Mouse (Mus musculus) spleen, embryonic (tissue): ENCODE measurements around the gene Fam167b.

Experiments used
- CTCF ChIA-PET: fragments of 350-600 bp; sonication (Branson Sonifier 250); formaldehyde crosslinking; loops from one replicate; lab custom pipeline; 2022; lab: Charles Lee

The Fam167b gene

DNA sequence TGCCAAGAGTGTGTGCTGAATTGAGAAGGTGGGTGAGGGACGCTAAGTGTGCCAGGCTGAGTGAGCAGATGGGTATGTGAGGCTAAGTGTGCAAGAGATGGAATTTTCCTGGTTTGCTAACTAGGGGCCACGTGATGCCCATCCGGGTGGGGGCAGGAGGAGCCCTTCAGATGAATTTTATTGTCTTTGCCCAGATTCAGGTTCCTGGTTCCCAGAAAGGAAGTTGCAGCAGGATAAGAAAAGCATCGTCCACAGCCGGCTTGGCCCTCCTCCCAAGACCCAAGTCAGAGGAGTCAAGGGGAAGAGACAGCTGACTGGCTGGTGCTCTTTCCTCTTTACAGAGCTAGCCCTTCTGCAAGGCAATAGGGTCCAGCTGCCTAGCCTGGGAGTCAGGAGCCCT, at the start of gene Fam167b:
Gene Fam167b, minus strand, starts transcription at position 84 of the 400 bp plus-strand sequence.
- CTCF ChIA-PET, result interaction anchor here (0.8 to 1.4 kb wide), 3 partner anchors 21 to 118 kb away, joined by 3 to 16 read pairs (median 3); partner anchors contain the start of gene Bsdc1

DNA sequence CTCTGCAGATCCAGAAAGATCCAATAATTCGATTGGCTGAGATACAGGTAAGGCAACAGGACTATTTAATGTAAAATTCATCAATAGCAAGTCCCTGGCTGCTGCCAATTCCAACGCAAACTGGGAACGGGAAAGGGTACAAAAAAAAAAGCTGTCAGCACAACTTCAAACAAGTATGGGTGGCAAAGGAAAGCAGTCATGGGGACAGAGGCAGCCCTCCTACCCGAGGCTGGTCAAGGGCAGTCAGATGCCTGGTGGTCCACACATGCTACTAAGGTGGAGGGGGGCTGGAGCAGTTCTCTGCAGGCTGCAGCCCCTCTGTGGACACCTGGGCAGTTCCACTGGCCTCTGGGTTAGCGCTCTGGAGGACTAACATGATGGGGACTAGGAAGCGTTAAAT, 47.7 kb upstream of the Fam167b start:
- CTCF ChIA-PET, result interaction anchor here (1.6 kb wide), 1 partner anchor 165 kb away, joined by 5 read pairs; the partner anchor contains the start of gene Bsdc1

DNA sequence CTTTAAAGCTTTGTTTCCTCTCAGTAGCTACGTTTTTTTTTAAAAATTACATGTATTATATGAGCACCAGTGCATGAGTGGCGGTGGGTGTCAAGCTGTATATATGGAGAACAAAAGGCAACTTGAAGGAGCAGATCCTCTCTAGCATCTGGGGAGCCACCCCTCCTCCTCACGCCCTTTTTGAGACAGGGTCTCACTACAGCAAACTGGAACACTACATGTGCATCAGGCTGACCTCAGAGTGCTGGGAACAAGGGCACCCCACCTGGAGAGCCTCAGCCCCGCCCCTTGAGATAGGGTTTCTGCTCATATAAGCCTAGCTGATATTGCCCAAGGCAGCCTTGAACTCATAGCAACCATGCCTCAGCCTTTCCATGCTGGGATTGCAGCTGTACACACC, 47.1 kb upstream of the Fam167b start:
- CTCF ChIA-PET, result interaction anchor here (1.6 kb wide), 1 partner anchor 164 kb away, joined by 5 read pairs; the partner anchor contains the start of gene Bsdc1

DNA sequence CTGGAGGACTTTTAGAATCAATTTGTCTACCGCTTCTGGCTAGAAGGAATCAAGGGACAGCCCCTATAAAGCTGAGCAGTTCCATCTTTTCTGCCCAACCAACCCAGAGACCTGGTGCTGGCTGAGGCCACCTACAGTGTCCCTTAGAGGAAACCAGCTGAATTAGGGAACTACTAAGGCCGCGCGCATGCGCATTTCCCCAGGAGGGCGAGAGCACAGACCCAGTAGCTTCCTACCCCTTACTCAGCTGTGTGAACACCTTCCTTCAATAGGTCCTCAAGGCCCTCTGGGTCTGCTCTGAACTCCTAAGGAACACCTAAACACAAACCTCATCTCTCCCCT, 46.7 kb upstream of the Fam167b start:
- CTCF ChIA-PET, result interaction anchor here (1.6 kb wide), 1 partner anchor 164 kb away, joined by 5 read pairs; the partner anchor contains the start of gene Bsdc1

DNA sequence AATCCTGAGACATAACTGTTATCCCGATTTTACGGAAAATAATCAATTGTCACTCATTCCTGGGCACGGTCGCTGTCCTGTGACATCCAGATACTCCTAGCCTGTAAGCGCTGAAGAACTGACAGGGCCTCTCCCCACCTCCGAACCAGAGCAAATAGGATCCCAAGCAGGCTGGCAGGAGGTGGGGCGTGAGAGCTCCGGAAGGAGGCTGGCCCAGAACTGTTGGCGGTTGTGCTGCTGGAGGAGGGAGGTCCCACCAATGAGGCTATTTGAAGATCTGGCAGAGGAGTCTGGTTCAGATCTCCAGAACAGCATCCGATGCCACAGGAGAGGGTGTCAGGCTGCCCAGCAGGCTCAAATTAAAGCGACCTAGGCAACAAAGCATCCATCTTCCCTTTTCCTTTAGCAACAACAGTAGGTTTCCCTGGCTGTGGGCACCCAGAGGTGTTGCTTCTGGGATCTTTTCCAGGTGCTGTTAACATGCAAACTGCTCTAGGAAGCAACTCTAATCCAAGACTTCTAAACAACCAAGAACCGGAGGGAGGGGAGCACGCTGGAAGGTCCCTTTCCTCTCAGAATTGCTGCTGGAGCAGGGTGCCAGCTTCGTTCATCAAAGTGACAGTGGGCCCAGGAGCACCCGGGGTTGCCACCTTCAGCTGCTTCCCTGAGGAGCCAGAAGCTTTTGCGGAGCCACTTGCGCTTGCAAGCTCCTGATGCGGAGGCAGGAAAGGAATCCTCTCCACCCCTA, 46.1 kb upstream of the Fam167b start:
- CTCF ChIA-PET, result interaction anchor here (0.8 to 1.6 kb wide), 3 partner anchors 16 to 365 kb away, joined by 4 to 14 read pairs (median 5); partner anchors contain the start of gene Bsdc1

DNA sequence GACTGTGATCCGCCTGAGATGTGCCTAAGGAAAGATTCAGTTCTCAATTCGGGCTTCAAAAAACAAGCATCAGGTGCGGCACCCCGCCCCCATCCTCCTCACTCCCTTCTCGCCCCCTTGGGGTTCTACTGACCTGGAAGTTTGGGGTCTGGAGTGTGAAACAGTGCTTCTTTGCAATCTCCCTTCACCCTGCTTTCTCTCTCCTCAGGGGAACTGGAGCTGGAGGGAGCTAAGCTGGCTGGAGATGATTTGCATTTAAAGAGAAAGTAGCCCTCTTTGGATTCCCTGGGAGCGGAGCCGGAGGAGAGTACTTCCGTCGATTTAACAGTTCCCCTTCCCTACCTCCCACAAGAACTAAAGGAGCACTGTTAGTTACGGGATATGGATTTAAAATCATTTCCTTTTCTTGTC, 45.3 kb upstream of the Fam167b start, which contains the start of gene Ccdc28b:
Gene Ccdc28b, minus strand, starts transcription at position 267 of the 411 bp plus-strand sequence.
- CTCF ChIA-PET, result interaction anchor here (0.8 to 1.1 kb wide), 2 partner anchors 17 to 364 kb away, joined by 4 to 14 read pairs; no protein-coding TSS in a partner anchor

DNA sequence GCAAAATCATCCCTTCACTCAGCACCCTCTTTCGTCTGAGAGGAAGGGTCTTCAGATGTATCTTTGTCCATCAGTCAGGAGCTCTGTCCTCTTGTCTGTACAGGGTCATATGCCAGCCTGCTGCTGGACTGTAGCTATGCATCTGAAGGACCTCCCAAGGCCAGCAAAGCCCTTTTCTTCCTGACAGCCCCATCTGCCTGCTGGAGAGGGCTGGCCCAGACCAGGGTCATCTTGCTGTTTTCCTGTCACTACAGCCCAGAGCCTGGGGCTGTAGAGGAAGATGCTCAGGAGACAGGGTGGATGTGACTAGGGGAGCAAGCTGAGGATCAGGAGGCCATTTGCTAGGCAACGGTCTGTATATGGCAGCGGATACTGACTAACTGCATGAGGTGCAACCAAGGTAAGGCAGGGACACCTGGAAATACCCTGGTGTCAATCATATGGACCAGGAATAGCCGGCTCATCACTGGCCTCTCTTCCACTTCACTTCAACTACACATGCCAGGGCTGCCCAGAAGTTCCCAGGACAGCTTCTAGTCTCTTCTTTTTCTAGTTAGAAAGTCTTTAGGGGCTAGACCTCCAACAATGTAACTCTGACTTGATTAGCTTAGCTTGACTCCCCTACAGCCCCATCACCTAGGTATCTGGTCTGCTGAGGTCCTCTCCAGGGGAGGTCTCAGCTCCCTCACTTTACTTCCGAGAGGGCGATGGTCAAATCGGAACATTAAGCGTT, 44.6 kb upstream of the Fam167b start:
- CTCF ChIA-PET, result interaction anchor here (0.5 to 1.1 kb wide), 2 partner anchors 17 to 110 kb away, joined by 4 to 14 read pairs; no protein-coding TSS in a partner anchor

DNA sequence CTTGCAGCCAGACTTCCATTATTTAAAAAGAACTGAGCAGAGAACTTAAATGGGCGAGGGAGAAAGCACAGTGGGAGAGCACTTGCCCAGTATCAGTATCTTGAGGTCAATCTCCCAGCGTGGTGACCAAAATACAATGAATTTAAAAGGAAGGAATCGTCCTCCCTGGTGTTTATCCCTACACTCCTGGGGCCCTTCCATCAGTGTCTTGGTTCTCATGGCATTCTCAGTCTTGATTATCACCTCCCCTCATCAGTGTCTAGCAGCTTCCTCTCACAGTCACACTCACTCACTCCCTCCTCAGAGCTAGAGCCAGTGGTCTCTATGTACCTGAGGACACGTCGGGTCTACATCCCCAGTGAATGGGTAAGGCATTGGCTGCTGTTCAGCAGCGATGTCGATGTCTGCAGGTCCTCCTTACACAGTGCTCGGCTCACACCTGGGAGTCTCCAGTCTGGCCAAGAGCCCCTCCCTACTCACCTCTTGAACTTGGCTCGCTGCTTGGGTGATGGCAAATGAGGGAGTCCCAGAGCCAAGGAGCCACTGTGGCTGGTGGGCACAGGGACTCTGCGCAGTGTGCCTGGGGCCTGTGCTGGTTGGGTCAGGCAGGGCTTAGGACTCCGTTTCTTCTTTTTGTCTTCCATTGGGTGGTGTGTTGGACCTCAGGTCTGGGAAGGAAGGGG, 43.9 kb upstream of the Fam167b start:
- CTCF ChIA-PET, result no interaction called here

DNA sequence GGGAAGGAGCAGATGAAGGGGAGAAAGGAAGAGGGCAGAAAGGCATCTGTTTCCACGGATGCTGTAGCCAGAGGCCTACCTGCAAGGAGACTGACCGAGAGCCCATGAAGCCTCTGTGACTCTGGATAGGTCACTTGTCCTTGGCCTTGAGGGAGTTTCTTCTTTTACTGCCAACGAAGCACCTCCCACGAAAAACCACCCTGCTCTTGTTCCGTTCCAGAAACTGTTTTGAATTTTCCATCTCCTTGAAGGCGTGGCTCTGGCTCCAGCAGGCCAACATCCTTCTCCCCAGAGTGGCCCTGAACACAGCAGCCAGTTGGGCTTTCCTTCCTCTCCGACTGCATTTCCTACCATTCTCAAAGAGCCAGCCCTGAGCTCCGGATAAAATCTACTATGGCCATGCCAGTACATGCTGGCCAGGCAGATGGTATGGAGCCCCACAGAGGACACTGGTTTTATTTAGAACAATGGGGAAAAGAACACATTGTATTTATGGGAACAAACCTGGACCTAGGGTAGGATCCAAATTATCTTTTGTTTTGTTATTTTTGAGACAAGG, 43.0 kb upstream of the Fam167b start:
- CTCF ChIA-PET, result no interaction called here

DNA sequence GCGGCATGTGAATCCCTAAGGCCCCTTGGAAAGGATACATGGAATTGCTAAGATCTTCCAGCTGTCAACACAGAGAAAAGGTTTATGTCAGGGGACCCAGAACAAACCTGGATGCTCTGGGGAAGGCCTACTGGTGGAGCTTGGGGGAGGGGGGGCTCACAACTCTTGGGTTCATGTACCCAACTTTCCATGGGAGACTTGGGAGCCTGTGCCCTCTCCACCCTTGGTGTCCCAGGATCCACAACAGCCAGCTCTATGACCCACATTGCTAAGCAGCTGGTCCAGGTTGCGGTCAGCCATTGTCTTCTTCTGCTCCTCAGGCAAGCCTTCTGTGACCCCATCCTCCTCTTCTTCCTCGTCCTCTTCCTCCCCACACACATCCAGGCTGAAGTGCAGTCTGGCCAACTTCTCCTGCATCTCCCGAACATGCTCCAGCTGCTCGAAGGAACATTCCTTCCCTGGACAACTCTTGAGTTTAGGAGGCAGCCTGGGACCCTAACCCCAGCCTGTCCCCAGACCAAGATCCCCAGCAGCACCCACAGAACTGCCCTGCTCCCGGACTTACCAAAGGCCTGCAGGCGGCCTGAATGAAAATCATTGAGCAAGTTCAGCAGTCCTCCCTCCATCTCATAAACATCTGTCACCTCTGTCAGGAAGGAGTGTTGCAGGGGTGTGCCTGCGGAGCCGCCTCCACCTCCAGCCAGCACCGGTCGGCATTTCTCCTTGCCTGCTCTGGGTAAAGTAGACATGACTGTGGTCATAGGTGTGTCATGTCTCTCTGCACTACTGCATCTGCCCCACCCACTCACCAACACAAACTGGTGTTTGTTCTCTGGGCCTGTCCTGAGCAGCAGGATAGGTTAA, 42.3 kb upstream of the Fam167b start:
- CTCF ChIA-PET, result no interaction called here

DNA sequence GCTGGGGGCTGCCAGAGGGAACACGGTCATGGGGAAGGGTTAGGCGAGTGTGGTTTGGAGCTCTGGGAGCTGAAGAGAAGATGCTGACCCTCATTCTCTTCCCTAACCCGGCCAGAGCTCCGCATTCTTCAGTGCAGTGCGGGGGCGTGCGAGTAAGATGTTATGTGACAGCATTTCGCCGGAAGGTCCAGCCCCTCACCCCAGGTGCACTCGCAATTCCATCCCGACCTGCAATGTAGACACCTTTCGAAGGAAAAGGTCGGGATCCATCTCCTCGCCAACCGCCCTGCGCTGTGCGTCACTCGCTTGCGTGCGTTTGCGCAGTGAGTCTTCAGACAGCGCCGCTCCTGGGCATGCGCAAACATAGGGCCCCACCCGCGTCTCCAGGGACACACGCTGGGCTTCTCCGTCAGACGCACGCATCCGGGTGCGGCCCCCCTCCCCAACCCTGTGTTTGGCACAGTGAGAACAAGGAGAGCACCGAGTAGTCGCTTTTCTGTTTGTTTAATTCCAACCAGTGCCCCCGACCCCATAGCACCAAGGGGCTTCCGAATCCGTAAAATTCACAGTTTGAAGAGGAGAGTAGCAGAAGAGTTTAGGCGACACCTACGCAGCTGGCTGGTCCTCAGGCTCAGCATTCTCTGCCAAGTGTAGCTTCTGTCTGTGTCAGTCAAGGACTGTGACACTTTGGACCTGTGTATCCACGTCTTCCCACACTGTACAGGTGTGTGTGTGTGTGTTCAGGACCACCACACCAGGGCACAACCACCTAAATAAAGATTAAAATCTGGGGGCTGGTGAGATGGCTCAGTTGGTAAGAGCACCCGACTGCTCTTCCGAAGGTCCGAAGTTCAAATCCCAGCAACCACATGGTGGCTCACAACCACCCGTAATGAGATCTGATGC, 40.7 kb upstream of the Fam167b start, which contains the start of gene Iqcc:
Gene Iqcc, minus strand, starts transcription at position 314 of the 906 bp plus-strand sequence.
- CTCF ChIA-PET, result interaction anchor here (0.7 kb wide), 1 partner anchor 77 kb away, joined by 4 read pairs; no protein-coding TSS in a partner anchor

DNA sequence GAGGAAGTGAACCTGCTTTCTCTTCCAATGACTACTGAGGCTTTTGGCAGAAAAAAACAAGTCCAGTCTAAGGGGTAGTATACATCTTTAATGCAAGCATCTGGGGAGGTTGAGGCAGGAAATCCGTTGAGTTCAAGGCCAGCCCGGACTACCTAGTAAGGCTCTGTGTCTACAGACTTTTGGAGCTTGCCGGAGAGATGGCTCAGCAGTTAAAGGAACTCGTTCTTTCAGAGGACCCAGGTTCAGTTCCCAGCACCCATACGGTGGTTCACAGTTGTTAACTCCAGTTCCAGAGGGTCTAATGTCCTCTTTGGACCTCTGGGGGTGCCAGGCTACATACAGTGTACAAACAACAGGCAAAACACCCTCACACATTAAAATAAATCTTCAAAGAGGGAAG, 39.7 kb upstream of the Fam167b start:
- CTCF ChIA-PET, result no interaction called here

DNA sequence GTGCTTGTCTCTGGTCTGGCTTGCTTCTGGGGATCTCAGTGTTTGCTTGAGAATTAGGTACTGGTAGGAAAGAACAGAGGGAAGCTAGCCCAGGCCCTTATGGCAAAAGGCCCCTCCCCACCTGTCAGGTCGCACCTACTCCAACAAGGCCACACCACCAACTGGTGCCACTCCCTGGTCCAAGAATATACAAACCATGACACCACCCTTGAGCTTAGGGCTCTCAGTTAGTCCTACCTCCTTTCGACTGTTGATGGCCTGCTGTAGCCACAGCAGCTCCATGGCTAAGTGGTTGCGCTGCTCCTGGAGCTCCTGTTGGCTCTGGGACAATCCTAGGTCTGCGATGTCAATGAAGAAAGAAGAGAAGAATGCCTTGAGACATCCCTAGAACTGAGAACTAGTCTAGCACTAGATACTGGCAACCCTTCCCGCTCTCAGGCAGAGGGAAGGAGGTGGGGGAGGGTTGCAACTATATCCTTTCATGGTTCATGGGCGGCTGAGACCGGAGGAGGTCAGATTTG, 38.8 kb upstream of the Fam167b start:
- CTCF ChIA-PET, result no interaction called here

DNA sequence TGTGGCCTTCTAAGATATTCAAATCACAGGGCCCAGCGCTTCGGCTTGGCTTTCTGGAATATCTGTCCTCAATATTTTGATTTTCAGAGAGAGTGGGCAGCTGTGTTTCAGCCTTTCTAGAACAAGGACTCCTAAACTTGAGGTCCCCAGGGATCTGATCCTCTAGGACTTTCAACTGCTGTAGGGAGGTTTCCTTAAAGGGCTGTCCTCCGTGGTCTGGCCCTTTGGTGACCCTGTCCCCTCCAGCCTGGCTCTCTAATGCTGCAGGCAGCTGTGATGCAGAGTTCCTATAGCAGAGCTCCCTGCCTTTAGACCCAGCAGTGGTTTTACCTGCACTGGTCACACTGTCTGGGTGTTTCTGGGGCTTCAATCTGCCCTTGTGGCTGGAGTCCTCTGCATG, 38.3 kb upstream of the Fam167b start:
- CTCF ChIA-PET, result interaction anchor here (0.5 kb wide), 1 partner anchor 68 kb away, joined by 3 read pairs; no protein-coding TSS in a partner anchor

DNA sequence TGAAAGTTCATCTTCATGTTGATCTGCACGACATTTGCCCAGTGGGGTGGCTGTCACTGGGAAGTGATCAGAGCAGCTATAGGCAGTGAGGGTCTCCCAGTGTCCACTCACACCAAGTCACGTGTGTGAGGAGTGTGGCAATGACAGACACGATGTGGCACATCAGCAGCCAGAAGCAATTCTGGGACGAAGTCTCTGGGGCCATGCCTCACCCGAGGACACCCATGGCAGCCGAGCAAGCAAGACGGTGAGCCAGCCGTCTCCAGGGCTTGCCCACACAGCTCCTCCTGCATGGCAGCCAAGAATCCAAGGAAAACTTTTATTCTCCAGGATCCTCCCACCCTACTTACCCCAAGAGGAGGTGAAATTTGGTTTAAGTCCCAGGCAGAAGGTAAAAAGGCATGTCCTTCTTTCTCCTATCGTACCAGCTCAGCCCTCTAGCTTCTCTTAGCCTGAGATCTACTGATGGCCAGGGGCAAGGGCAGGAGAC, 37.5 kb upstream of the Fam167b start:
- CTCF ChIA-PET, result no interaction called here

DNA sequence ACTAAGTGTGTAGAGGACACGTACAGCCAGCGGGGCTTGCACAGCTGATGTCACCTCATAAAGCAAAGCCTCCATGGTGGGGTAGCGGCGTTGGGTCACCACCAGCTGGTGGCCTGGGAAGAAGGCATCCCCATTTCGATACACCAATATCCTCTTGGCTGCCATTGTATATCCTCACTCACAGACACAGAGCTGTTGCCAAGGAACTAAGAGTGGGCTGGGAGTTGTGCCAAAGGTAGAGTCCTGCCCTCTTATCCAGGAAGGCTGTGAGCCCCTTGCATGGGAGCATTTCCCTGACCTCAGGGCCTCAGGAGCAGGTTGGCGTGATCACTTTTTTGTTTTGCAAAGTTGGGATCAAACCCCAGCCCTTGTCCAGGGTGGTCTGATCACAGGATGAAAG, 35.7 kb upstream of the Fam167b start, which contains the start of gene Dcdc2b:
Gene Dcdc2b, minus strand, starts transcription at position 165 of the 400 bp plus-strand sequence.
- CTCF ChIA-PET, result no interaction called here

DNA sequence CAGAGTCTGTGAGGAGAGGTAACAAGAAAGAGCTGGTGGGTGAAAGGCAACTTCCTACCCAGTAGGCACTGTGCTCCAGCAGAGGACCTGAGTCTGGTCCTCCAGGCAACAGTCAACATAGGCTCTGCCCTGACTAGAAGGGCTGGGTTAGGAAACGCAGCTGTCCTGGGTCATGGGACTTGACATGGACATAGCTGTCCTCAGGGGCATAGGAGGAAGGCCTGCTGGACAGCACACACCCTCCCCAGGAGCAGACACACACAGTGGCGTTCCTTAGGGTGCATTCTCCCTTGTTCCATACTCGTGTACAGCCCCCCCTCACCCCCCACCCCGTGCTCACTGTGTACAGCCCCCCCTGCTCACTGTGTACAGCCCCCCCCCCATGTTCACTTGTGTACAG, 32.1 kb upstream of the Fam167b start:
- CTCF ChIA-PET, result interaction anchor here (0.6 to 1.0 kb wide), 2 partner anchors 34 to 62 kb away, joined by 3 to 11 read pairs; no protein-coding TSS in a partner anchor

DNA sequence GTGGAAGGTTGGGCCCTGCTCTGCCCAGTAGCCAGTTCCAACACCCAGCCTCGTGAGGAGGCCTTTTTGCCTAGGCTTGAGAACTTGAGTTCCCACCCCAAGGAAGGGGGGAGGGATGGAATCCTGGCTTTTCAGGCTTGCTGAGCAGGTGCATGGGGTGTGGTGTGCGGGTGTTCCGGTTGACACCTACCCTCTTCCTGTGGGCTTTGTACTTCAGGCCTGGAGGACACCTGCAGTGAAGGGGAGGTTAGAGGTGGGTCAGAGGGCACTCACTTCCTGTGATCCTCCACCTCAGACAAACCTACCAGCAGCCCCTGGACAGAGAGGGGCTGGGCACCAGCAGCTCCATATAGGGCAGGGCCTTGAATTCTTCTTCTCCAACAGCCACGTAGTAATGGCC, 31.7 kb upstream of the Fam167b start:
- CTCF ChIA-PET, result no interaction called here
